In the genomic region with DNA sequence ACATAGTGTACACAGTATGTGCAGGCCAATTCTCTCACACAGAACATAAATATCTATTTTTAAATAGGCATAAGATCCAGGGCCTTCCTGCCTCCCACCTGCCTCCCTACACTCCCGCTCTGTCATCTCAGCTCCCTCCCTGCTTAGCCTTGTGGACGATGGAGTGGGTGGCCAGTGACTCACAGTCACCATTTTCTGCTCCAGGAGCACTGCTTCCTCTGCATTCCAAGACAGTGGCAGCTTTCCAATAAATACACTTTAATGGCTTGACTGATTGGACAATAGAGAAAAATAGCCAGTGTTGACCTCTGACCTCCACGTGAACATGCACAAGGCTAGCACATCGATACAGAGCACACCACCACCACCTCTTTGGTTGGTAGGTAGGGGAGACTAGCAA, we compare ENCODE assay signal across 12 mouse cellular contexts. TPM values are rescaled to one million over a fixed set of nuclear protein-coding genes. Genes with fewer than 3 reads are reported as not detected.
DNase-seq lines count a peak whose midpoint lies in the region; ATAC-seq lines count a peak whose summit lies in the region.
"Had no signal": no experiment of that assay in that cellular context is flagged by ENCODE, and none has a peak within 500 bp of the region (broad histone marks: within the 10 kb centered on the region; RNA-seq: fewer than 3 reads in every experiment).

No protein-coding gene starts in this region.

- 47% methylated on average over 4 of the region's 4 CpGs for WGBS in kidney, embryonic 16.5 days

- H3K27me3 ChIP-seq in kidney, embryonic 16.5 days (ENCODE audit: insufficient read depth, low read length), result no peaks in the 10 kb centered on the region
- H3K27me3 ChIP-seq: embryonic facial prominence, embryonic 15.5 days had no signal

- DNase-seq in adrenal gland, adult 2 months, result peak; percentile 54
- DNase-seq in adrenal gland, postnatal 14 days, result no peak
- DNase-seq in kidney, adult 9 months, result peak; percentile 51
- peak; percentile 50 for DNase-seq in 3134 (ENCODE audit: extremely low read depth, insufficient read length, low spot score)
- DNase-seq in left cerebral cortex, postnatal 14 days (ENCODE audit: low spot score in 2 of 2), result peak; percentile 45 to 54
- DNase-seq in testis, postnatal 14 days (ENCODE audit: low spot score), result no peak
- DNase-seq in cerebellum, postnatal 36 days, result no peak

- no peaks in the 10 kb centered on the region for H3K9me3 ChIP-seq in kidney, embryonic 16.5 days (ENCODE audit: low read length)
- H3K9me3 ChIP-seq: embryonic facial prominence, embryonic 15.5 days; heart, embryonic 13.5 days had no signal

- no peaks in the 10 kb centered on the region for H3K36me3 ChIP-seq in kidney, embryonic 16.5 days (ENCODE audit: insufficient read depth, low read length)
- H3K36me3 ChIP-seq: embryonic facial prominence, embryonic 15.5 days; heart, embryonic 13.5 days had no signal

- H3K4me1 ChIP-seq in kidney, embryonic 16.5 days (ENCODE audit: insufficient read depth, low read length), result no peaks in the 10 kb centered on the region
- H3K4me1 ChIP-seq: embryonic facial prominence, embryonic 15.5 days had no signal

- intact Hi-C loops in left cerebral cortex, postnatal 14 days (cut with DNase I), result loop anchor here (5.0 kb wide), 1 partner anchor 43 kb away; the partner anchor contains the start of gene Arntl

- H3K4me3 ChIP-seq in kidney, embryonic 16.5 days (ENCODE audit: low read length), result no peak overlapping the region
- H3K4me3 ChIP-seq: embryonic facial prominence, embryonic 15.5 days; heart, embryonic 13.5 days had no signal

- no peak overlapping the region for H3K4me2 ChIP-seq in kidney, embryonic 16.5 days (replicated peaks; ENCODE audit: low read depth, low read length)
- H3K4me2 ChIP-seq: embryonic facial prominence, embryonic 15.5 days; heart, embryonic 13.5 days; liver, embryonic 11.5 days had no signal

- no peak overlapping the region for H3K9ac ChIP-seq in kidney, embryonic 16.5 days (replicated peaks; ENCODE audit: low read length)
- H3K9ac ChIP-seq: embryonic facial prominence, embryonic 15.5 days; heart, embryonic 13.5 days had no signal

- H3K27ac ChIP-seq in kidney, embryonic 16.5 days (ENCODE audit: low read length), result no peak overlapping the region
- H3K27ac ChIP-seq: embryonic facial prominence, embryonic 15.5 days; heart, embryonic 13.5 days had no signal

- ATAC-seq in kidney, embryonic 16.5 days (ENCODE audit: low FRiP score, low TSS enrichment), result no peak
- ATAC-seq: forebrain, embryonic 16.5 days had no signal

RNA-seq across cellular contexts. Expression of gene Arntl, which starts 42.5 kb away (rescaled TPM):
- 10 to 100 TPM; 10.3 to 58.8 TPM for total RNA-seq in adrenal gland, adult 2 months (2021)
- 3.4 and 5.4 TPM in 2 replicates for polyA plus RNA-seq in adrenal gland, adult 2 months (2012; rRNA removed)
- 30.6 and 41.6 TPM in 2 replicates for total RNA-seq in adrenal gland, postnatal 14 days (2021)
- polyA plus RNA-seq in kidney, embryonic 16.5 days (2015; fragmentation: Nextera tagmentation; extraction: Ambion mirVana), result 9.7 and 10.5 TPM in 2 replicates
- total RNA-seq in left cerebral cortex, postnatal 14 days (2021), result 10 to 100 TPM; 29.9 to 33.2 TPM

Comparison
In these comparisons a context has a peak if more than half of its experiments do, and no peak if none do; other contexts are left out.
1. DNase-seq: peak in adrenal gland, adult 2 months (single experiment), kidney, adult 9 months (single experiment), 3134 (single experiment) and left cerebral cortex, postnatal 14 days (2 of 2); none in adrenal gland, postnatal 14 days (single experiment), testis, postnatal 14 days (single experiment) and cerebellum, postnatal 36 days (0 of 2).